Mouse (Mus musculus): ENCODE measurements around the gene Qars.

GRCm38 (mm10) chr9:108517253-108517930 is 9.9 kb downstream of the Qars start:
- no peak for TF ChIP-seq CTCF (IDR thresholded peaks at IDR 0.05; ENCODE audit: low read depth, low read length)
- TF ChIP-seq TAL1 (conservative IDR thresholded peaks at IDR 0.05; ENCODE audit: low read depth, low read length), result no peak
- no peak for TF ChIP-seq GATA1 (IDR thresholded peaks at IDR 0.05; ENCODE audit: borderline replicate concordance, low read length)

Data from G1E (cell line).